Mouse (Mus musculus) limb, embryonic 13.5 days (tissue): ENCODE measurements around the gene Tbx10. TPM values are rescaled to one million over a fixed set of nuclear protein-coding genes. Genes with fewer than 3 reads are reported as not detected.
A peak's percentile ranks its signal among the peaks of the same experiment; 100 is the strongest.

Source experiments
- ATAC-seq: fragments of 200-750 bp; cut with Nextera tagmentation; 2 replicates; pipeline ENCODE4 v1.8.0; 2017; ENCODE audit warnings: low read depth, moderate number of reproducible peaks, moderate TSS enrichment; ENCODE audit not compliant: low FRiP score
- H3K27ac ChIP-seq: fragments of 300-500 bp; sonication (generic); 2 replicates; pipeline ENCODE4 v1.5.1; 2015; ENCODE audit warnings: inconsistent platforms, mild to moderate bottlenecking, moderate library complexity
- H3K27me3 ChIP-seq: fragments of 300-500 bp; sonication (generic); 2 replicates; pipeline ENCODE4 v1.6.1; 2015; ENCODE audit warnings: mild to moderate bottlenecking, inconsistent platforms
- H3K36me3 ChIP-seq: fragments of 300-500 bp; sonication (generic); 2 replicates; pipeline ENCODE4 v1.6.1; 2015; ENCODE audit warnings: inconsistent platforms, mild to moderate bottlenecking, moderate library complexity
- H3K4me1 ChIP-seq: fragments of 300-500 bp; sonication (generic); 2 replicates; pipeline ENCODE4 v1.6.1; 2015; ENCODE audit warnings: inconsistent platforms
- H3K4me2 ChIP-seq: fragments of 300-500 bp; sonication (generic); replicated peaks from 2 replicates; pipeline ENCODE4 v1.6.1; 2015; ENCODE audit warnings: inconsistent platforms, mild to moderate bottlenecking, moderate library complexity
- H3K4me3 ChIP-seq: fragments of 300-500 bp; sonication (generic); 2 replicates; pipeline ENCODE4 v1.5.1; 2015; ENCODE audit warnings: moderate library complexity, mild to moderate bottlenecking, inconsistent platforms
- H3K9ac ChIP-seq: fragments of 300-500 bp; sonication (generic); 2 replicates; pipeline ENCODE4 v1.6.1; 2015; ENCODE audit warnings: mild to moderate bottlenecking, inconsistent platforms
- H3K9me3 ChIP-seq: fragments of 300-500 bp; sonication (generic); 2 replicates; pipeline ENCODE4 v1.6.1; 2016; ENCODE audit warnings: inconsistent platforms
- WGBS: fragments of 180-500 bp; shearing (Covaris S2); methylation state at CpG from one replicate; pipeline ENCODE4 v1.1.7; 2015; 5-methylcytosine and 5-hydroxymethylcytosine counted together
- polyA plus RNA-seq: library from polyadenylated mRNA; unstranded; fragments of >200 nt; fragmentation: Nextera tagmentation; extraction: Ambion mirVana; gene quantifications from 2 replicates; pipeline ENCODE4 v1.2.1, GENCODE M21; 2015

The Tbx10 gene
- polyA plus RNA-seq, 1 experiment from 2014 or later, result not detected

DNA sequence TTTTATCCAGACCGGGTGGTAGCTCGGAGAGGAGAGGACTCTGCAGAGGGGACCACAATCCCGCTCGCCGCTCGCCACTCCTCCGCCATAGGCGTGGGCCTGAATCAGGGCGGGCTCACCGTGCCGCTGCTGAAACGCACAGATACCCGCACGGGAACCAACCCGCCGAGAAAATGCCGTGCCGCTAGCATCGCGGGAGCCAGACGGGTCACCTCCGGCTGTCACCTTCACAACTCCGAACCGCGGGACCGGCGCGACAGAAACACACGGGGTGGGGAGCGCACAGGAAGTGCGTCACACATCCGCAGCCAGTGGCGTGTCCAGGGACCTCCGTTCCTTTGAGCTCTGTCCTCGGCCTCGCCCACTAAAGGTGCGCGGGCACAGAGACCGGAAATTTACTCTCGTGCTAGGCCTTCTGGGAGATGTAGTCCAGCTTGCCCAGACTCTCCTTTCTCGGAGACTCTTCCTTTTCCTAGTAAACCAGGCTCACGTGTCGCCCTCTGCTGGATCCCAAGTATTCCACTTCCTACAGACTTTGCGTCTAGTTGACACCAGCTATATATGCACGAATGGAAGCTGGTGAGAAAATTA is 20.0 kb downstream of the Tbx10 start, which contains the start of gene Ndufv1:
TSS of gene Ndufv1 (minus strand) at position 375 of the 591 bp plus-strand sequence.
- WGBS, result under 1% methylated on average over 45 of the region's 45 CpGs
- peak within 1 kb of the TSS; percentile 83 for H3K4me3 ChIP-seq
- peak; percentile 99 for ATAC-seq
- H3K27ac ChIP-seq, result peak within 1 kb of the TSS; percentile 44
- no peaks in the 10 kb centered on the region for H3K27me3 ChIP-seq
- peak within 1 kb of the TSS; percentile 85 for H3K9ac ChIP-seq
- no peaks in the 10 kb centered on the region for H3K9me3 ChIP-seq
- H3K4me1 ChIP-seq, result peaks cover 6% of the 10 kb centered on the region
- H3K36me3 ChIP-seq, result peaks cover 35% of the 10 kb centered on the region
- peak within 1 kb of the TSS; percentile 81 for H3K4me2 ChIP-seq

DNA sequence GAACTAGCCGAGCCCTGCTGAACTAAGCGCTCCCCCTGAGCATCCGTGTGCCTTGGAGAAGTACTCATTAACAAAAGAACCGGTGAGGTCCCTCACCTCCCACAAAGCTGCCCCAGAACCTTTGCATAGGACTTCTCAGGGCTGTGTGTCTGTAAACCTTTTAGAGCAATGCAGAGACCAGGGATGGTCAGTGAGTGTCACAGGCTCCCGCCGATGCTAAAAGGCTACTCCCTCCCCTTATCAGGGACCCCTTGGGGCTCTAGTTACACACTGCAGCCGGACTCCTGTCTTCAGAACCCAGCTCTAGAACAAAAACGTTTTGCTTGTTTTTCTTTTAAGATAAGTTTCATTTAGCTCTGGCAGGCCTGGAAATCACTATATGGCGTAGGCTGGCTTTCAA is 20.5 kb downstream of the Tbx10 start:
- H3K4me2 ChIP-seq, result peak overlapping the region; percentile 62
- no peak overlapping the region for H3K27ac ChIP-seq
- H3K27me3 ChIP-seq, result no peaks in the 10 kb centered on the region
- no peak; the same call in none of the 2 replicates for ATAC-seq
- 21% methylated on average over 9 of the region's 9 CpGs for WGBS
- H3K4me1 ChIP-seq, result peaks cover 6% of the 10 kb centered on the region
- H3K4me3 ChIP-seq, result peak overlapping the region; percentile 83
- peak overlapping the region; percentile 57 for H3K9ac ChIP-seq
- peaks cover 30% of the 10 kb centered on the region for H3K36me3 ChIP-seq
- no peaks in the 10 kb centered on the region for H3K9me3 ChIP-seq

DNA sequence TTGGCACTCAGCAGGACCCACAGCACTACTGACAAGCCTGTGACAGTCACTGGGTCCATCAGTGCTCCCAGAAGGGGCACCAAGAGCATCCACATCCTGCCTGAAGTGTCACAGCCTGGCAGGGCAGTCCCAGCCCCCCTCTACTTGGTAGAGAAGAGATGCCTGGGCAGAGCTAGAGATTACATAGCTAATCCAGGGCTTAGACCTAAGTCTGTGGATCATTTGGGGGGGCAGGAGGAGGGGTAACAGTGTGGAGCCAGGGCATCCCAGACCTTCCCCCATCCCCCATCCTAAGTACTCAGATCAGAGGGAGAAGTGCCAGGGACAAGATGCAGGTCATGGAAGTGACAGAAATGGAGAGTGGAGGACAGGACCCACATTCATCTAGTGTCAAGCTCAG is 22.2 kb downstream of the Tbx10 start:
- H3K9me3 ChIP-seq, result no peaks in the 10 kb centered on the region
- no peak overlapping the region for H3K4me2 ChIP-seq
- H3K4me3 ChIP-seq, result no peak overlapping the region
- no peak overlapping the region for H3K27ac ChIP-seq
- no peak for ATAC-seq
- H3K4me1 ChIP-seq, result peaks cover 14% of the 10 kb centered on the region
- H3K27me3 ChIP-seq, result no peaks in the 10 kb centered on the region
- H3K9ac ChIP-seq, result 0 out of 2 replicates have a peak overlapping the region, but pooled peaks have one; percentile 45
- H3K36me3 ChIP-seq, result peaks cover 12% of the 10 kb centered on the region

DNA sequence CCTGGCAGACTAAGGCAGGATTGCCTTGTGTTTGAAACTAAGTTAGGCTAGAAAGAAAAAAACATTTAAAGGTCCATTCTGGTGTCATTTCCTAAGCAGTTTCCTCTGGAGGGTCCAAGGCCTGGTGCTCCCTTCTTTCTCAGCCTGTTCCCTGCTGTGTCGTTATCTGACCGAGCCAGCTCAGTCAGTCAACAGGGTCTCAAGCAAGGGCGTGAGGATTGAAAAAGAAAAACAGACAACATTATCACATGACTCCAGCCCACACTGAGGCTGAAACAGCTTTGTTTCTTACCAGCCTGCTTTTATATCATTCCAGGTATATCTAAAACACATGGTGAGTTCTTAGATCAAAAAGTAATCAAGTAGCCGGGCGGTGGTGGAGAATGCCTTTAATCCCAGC is 23.1 kb downstream of the Tbx10 start:
- H3K27ac ChIP-seq, result no peak overlapping the region
- H3K36me3 ChIP-seq, result peaks cover 5% of the 10 kb centered on the region
- no peaks in the 10 kb centered on the region for H3K9me3 ChIP-seq
- H3K4me1 ChIP-seq, result peaks cover 14% of the 10 kb centered on the region
- ATAC-seq, result no peak
- H3K4me3 ChIP-seq, result no peak overlapping the region
- H3K27me3 ChIP-seq, result no peaks in the 10 kb centered on the region
- no peak overlapping the region for H3K4me2 ChIP-seq
- no peak overlapping the region for H3K9ac ChIP-seq
- 50% methylated on average over 5 of the region's 5 CpGs for WGBS

DNA sequence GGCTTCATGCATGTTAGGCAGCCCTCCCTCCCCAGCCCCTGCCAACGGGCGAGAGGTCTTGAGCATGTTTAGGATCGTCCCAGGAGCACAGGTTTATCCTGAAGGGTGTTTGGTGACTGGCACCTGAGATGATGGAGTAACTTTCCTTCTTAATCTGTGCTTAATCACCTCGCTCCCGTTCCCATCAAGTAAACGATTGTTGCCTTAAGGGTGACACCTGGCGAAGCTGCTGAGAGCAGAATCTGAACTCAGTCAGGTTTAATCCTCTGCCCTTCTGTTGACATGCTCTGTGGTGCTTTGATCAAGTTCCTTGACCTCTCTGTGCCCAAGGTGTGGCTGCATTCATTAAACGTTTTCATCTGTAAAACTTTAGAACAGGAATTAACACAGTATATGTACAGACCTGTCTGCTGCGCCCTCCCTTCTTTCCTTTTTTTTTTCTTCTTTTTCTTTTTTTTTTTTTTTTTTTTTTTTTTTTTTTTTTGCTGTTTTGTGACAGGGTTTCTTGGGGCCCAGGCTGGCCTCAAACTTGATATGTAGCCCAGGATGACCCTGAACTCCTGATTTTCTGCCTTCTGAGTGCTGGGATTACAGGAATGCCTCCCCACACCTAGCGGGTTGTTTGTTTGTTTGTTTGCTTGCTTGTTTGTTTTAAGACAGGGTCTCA is 25.5 kb downstream of the Tbx10 start:
- H3K27ac ChIP-seq, result no peak overlapping the region
- H3K9me3 ChIP-seq, result no peaks in the 10 kb centered on the region
- H3K4me3 ChIP-seq, result no peak overlapping the region
- H3K4me2 ChIP-seq, result no peak overlapping the region
- no peaks in the 10 kb centered on the region for H3K27me3 ChIP-seq
- no peak overlapping the region for H3K9ac ChIP-seq
- H3K4me1 ChIP-seq, result peaks cover 8% of the 10 kb centered on the region; the same call in 1 of the 2 replicates
- ATAC-seq, result no peak
- no peaks in the 10 kb centered on the region for H3K36me3 ChIP-seq
- 55% methylated on average over 10 of the region's 10 CpGs for WGBS

- Histone ChIP-seq H3K27me3 (no peaks in the 10 kb centered on the region), H3K27ac (no peak overlapping the region), H3K9ac (no peak overlapping the region), H3K4me3 (no peak overlapping the region), H3K4me2 (no peak overlapping the region), H3K36me3 (no peaks in the 10 kb centered on the region), H3K4me1 (peaks cover 8% of the 10 kb centered on the region; the same call in 1 of the 2 replicates), H3K9me3 (no peaks in the 10 kb centered on the region)
- 39% methylated on average over 18 of the region's 18 CpGs for WGBS
- peak; percentile 86 for ATAC-seq
Observed at GRCm38 (mm10) chr19:4018743-4019583, 26.4 kb downstream of the Tbx10 start.

DNA sequence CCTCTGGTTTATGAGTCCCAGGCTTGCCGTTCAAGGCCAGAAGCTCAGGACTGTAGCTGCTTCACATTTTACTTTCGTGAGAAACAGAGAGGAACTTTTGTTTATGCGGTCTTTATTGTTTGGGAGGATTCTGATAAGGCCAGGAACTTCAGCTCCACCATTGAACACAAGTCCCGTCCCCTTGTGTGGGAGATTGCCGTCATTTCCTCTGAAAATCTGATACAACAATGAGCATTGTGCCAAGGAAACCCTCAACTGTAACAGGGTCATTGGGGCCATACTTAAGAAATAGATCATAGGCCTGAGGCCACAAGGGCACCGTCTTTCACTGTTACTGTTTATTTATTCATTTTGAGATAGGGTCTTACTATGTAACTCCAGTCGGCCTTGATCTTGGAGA is 30.6 kb downstream of the Tbx10 start:
- Histone ChIP-seq H3K9ac (no peak overlapping the region), H3K9me3 (0 out of 2 replicates have a peak, but pooled peaks cover 6% of the 10 kb centered on the region), H3K27ac (no peak overlapping the region), H3K27me3 (no peaks in the 10 kb centered on the region), H3K36me3 (no peaks in the 10 kb centered on the region), H3K4me3 (no peak overlapping the region), H3K4me2 (no peak overlapping the region), H3K4me1 (peaks cover 8% of the 10 kb centered on the region; the same call in 1 of the 2 replicates)
- WGBS, result 74% methylated on average over 7 of the region's 7 CpGs
- no peak for ATAC-seq

GRCm38 (mm10) chr19:4027576-4027975 is 35.0 kb downstream of the Tbx10 start:
- Histone ChIP-seq H3K27me3 (no peaks in the 10 kb centered on the region), H3K4me2 (no peak overlapping the region), H3K9ac (no peak overlapping the region), H3K27ac (no peak overlapping the region), H3K4me3 (no peak overlapping the region), H3K9me3 (0 out of 2 replicates have a peak, but pooled peaks cover 6% of the 10 kb centered on the region), H3K4me1 (no peaks in the 10 kb centered on the region), H3K36me3 (no peaks in the 10 kb centered on the region)
- no peak for ATAC-seq

DNA sequence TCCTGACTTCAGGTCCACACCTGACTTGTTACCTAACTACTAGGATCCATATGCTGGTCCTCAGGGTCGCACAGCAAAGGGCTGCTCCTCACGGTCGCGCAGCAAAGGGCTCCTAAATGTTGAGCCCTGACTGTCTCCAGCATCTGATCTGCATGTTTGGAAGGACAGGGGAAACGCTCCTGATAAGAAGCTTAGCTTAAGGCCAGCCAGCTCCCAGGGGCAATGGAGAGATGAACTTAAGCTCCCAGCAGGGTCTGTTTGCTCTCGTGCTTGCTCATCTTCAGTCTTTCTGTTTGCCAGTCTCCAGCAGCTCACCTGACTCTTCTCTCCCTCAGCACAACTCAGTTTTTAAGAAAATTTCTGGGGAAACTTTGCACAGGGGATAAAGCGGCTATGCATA is 40.1 kb downstream of the Tbx10 start:
- Histone ChIP-seq H3K9me3 (no peaks in the 10 kb centered on the region), H3K4me2 (no peak overlapping the region), H3K27me3 (no peaks in the 10 kb centered on the region), H3K9ac (no peak overlapping the region), H3K27ac (no peak overlapping the region), H3K4me1 (peaks cover 13% of the 10 kb centered on the region), H3K36me3 (peaks cover 18% of the 10 kb centered on the region), H3K4me3 (no peak overlapping the region)
- 68% methylated on average over 7 of the region's 7 CpGs for WGBS
- no peak for ATAC-seq

DNA sequence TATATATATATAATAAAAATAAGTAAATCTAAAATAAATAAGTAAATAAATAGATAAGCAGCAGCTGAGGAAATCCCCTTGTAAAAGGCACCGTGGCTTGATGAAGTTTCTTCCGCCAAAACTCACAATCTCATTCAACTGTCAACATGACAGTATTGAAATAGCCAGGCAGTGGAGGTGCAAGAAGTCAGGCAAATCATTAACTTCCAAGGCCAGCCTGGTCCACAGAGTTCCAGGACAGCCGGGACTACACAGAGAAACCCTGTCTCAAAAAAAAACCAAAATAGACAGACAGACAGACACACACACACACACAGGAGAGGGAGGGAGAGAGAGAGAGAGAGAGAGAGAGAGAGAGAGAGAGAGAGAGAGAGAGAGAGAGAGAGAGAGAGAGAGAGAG is 40.7 kb downstream of the Tbx10 start:
- Histone ChIP-seq H3K9me3 (no peaks in the 10 kb centered on the region), H3K4me3 (no peak overlapping the region), H3K4me2 (no peak overlapping the region), H3K9ac (no peak overlapping the region), H3K36me3 (peaks cover 18% of the 10 kb centered on the region), H3K27me3 (no peaks in the 10 kb centered on the region), H3K4me1 (peaks cover 15% of the 10 kb centered on the region), H3K27ac (no peak overlapping the region)
- WGBS, result 83% methylated on average over 3 of the region's 3 CpGs
- no peak for ATAC-seq

GRCm38 (mm10) chr19:4033742-4034141 is 41.2 kb downstream of the Tbx10 start:
- H3K9me3 ChIP-seq, result no peaks in the 10 kb centered on the region
- ATAC-seq, result no peak
- H3K27ac ChIP-seq, result no peak overlapping the region
- no peak overlapping the region for H3K4me2 ChIP-seq
- WGBS, result 68% methylated on average over 5 of the region's 5 CpGs
- H3K4me1 ChIP-seq, result peaks cover 16% of the 10 kb centered on the region
- no peak overlapping the region for H3K4me3 ChIP-seq
- peaks cover 18% of the 10 kb centered on the region for H3K36me3 ChIP-seq
- no peak overlapping the region for H3K9ac ChIP-seq
- no peaks in the 10 kb centered on the region for H3K27me3 ChIP-seq
